Mouse (Mus musculus) stomach, postnatal 0 days (tissue): ENCODE measurements around the gene Prm2.

Experiments used
- CTCF ChIP-seq: IDR thresholded peaks from 2 replicates; pipeline ENCODE4 v1.5.1; 2016; ENCODE audit warnings: antibody characterized with exemption, low read depth, mild to moderate bottlenecking, moderate library complexity
- EP300 ChIP-seq: optimal IDR thresholded peaks from 2 replicates; pipeline ENCODE3; 2016; ENCODE audit warnings: antibody characterized with exemption

GRCm38 (mm10) chr16:10761182-10761581 lies 34.8 kb downstream of the Prm2 start:
- TF ChIP-seq CTCF (no peak), EP300 (no peak)
